9 mouse cellular contexts compared by ENCODE assay signal in genomic region chr10:110795206-110795796, GRCm38 (mm10). TPM values are rescaled to one million over a fixed set of nuclear protein-coding genes. Genes with fewer than 3 reads are reported as not detected.
DNase-seq lines count a peak whose midpoint lies in the region; ATAC-seq lines count a peak whose summit lies in the region.
"Had no signal": no experiment of that assay in that cellular context is flagged by ENCODE, and none has a peak within 500 bp of the region (broad histone marks: within the 10 kb centered on the region; RNA-seq: fewer than 3 reads in every experiment).

No protein-coding gene starts in this region.

- peak overlapping the region; percentile 42; the same call in 1 of the 2 replicates for H3K27ac ChIP-seq in heart, embryonic 10.5 days
- H3K27ac ChIP-seq in lung, embryonic 16.5 days (ENCODE audit: low read length), result peak overlapping the region; percentile 38; the same call in 1 of the 2 replicates
- 0 out of 2 replicates have a peak overlapping the region, but pooled peaks have one; percentile 38 for H3K27ac ChIP-seq in intestine, embryonic 14.5 days (ENCODE audit: low read depth)
- H3K27ac ChIP-seq in neural tube, embryonic 15.5 days (replicated peaks), result peak overlapping the region; percentile 70

- H3K4me2 ChIP-seq in lung, embryonic 16.5 days (ENCODE audit: low read depth, low read length), result peak overlapping the region; percentile 58
- H3K4me2 ChIP-seq in intestine, embryonic 14.5 days (ENCODE audit: low read length), result peak overlapping the region; percentile 46
- H3K4me2 ChIP-seq in neural tube, embryonic 15.5 days, result peak overlapping the region; percentile 54

- H3K9me3 ChIP-seq in heart, embryonic 10.5 days, result no peaks in the 10 kb centered on the region
- no peaks in the 10 kb centered on the region for H3K9me3 ChIP-seq in lung, embryonic 16.5 days (ENCODE audit: control insufficient read depth, low read length)
- H3K9me3 ChIP-seq in intestine, embryonic 14.5 days (ENCODE audit: control insufficient read depth, low read length), result no peaks in the 10 kb centered on the region
- H3K9me3 ChIP-seq in neural tube, embryonic 15.5 days (replicated peaks), result no peaks in the 10 kb centered on the region

- H3K4me3 ChIP-seq in heart, embryonic 10.5 days, result no peak overlapping the region
- no peak overlapping the region; the same call in 1 of the 2 replicates for H3K4me3 ChIP-seq in lung, embryonic 16.5 days (ENCODE audit: low read length)
- no peak overlapping the region for H3K4me3 ChIP-seq in intestine, embryonic 14.5 days (ENCODE audit: low read depth, low read length)
- H3K4me3 ChIP-seq in neural tube, embryonic 15.5 days (replicated peaks), result no peak overlapping the region; the same call in 1 of the 2 replicates

- intact Hi-C loops in heart, postnatal 10 days (cut with DNase I), result loop anchor here (2.0 kb wide), 2 partner anchors 140 to 306 kb away; no protein-coding TSS in a partner anchor

- DNase-seq in heart, embryonic 10.5 days (ENCODE audit: low spot score), result no peak
- DNase-seq in heart, postnatal 10 days, result no peak
- DNase-seq in lung, postnatal 14 days, result no peak
- peak; percentile 55 for DNase-seq in intestine, embryonic 14.5 days (ENCODE audit: low spot score)
- no peak for DNase-seq in frontal cortex, postnatal 36 days (ENCODE audit: low spot score in 2 of 2)
- DNase-seq in T-cell, adult 2 months (ENCODE audit: low spot score), result no peak
- DNase-seq: cerebellum, adult 11-12 months had no signal

- peak; percentile 78 for ATAC-seq in lung, embryonic 16.5 days (ENCODE audit: low read depth)
- ATAC-seq in intestine, embryonic 14.5 days (replicated peaks; ENCODE audit: low FRiP score, low TSS enrichment, low read depth), result no peak
- ATAC-seq in neural tube, embryonic 15.5 days (ENCODE audit: low FRiP score), result peak; percentile 41; the same call in 1 of the 2 replicates

- H3K4me1 ChIP-seq in heart, embryonic 10.5 days, result 0 out of 2 replicates have a peak, but pooled peaks cover 6% of the 10 kb centered on the region
- H3K4me1 ChIP-seq in lung, embryonic 16.5 days (replicated peaks; ENCODE audit: control insufficient read depth, insufficient read depth, low read length), result peaks cover 12% of the 10 kb centered on the region
- peaks cover 10% of the 10 kb centered on the region; the same call in 1 of the 2 replicates for H3K4me1 ChIP-seq in intestine, embryonic 14.5 days (replicated peaks; ENCODE audit: control insufficient read depth, insufficient read depth, low read length)
- peaks cover 10% of the 10 kb centered on the region for H3K4me1 ChIP-seq in neural tube, embryonic 15.5 days

- no peak overlapping the region for H3K9ac ChIP-seq in lung, embryonic 16.5 days (ENCODE audit: low read length)
- H3K9ac ChIP-seq in intestine, embryonic 14.5 days (ENCODE audit: low read length), result peak overlapping the region; percentile 13; the same call in 1 of the 2 replicates
- H3K9ac ChIP-seq in neural tube, embryonic 15.5 days (replicated peaks), result 0 out of 2 replicates have a peak overlapping the region, but pooled peaks have one; percentile 15

- WGBS in heart, embryonic 10.5 days, result 60% methylated on average over 9 of the region's 9 CpGs
- 43% methylated on average over 9 of the region's 9 CpGs for WGBS in lung, embryonic 16.5 days
- 65% methylated on average over 9 of the region's 9 CpGs for WGBS in intestine, embryonic 14.5 days
- 74% methylated on average over 9 of the region's 9 CpGs for WGBS in neural tube, embryonic 15.5 days

- H3K27me3 ChIP-seq in heart, embryonic 10.5 days (ENCODE audit: insufficient read depth, poor library complexity, severe bottlenecking), result no peaks in the 10 kb centered on the region
- H3K27me3 ChIP-seq in lung, embryonic 16.5 days (ENCODE audit: control insufficient read depth, insufficient read depth, low read depth, low read length), result no peaks in the 10 kb centered on the region
- no peaks in the 10 kb centered on the region for H3K27me3 ChIP-seq in intestine, embryonic 14.5 days (replicated peaks; ENCODE audit: control insufficient read depth, insufficient read depth, low read length)
- H3K27me3 ChIP-seq in neural tube, embryonic 15.5 days (replicated peaks), result no peaks in the 10 kb centered on the region

- no peaks in the 10 kb centered on the region for H3K36me3 ChIP-seq in heart, embryonic 10.5 days
- H3K36me3 ChIP-seq in lung, embryonic 16.5 days (ENCODE audit: control insufficient read depth, insufficient read depth, low read length), result no peaks in the 10 kb centered on the region
- no peaks in the 10 kb centered on the region for H3K36me3 ChIP-seq in intestine, embryonic 14.5 days (ENCODE audit: control insufficient read depth, insufficient read depth, low read length)
- H3K36me3 ChIP-seq in neural tube, embryonic 15.5 days, result no peaks in the 10 kb centered on the region

RNA-seq across cellular contexts. Expression of gene E2f7, which starts 50.1 kb away (rescaled TPM):
- 26.6 and 32.4 TPM in 2 replicates for polyA plus RNA-seq in heart, embryonic 10.5 days (2016; fragmentation: Nextera tagmentation; extraction: Ambion mirVana)
- 1 to 10 TPM; 6.8 to 7.0 TPM for total RNA-seq in heart, postnatal 10 days (2021)
- 31.8 and 34.1 TPM in 2 replicates for polyA plus RNA-seq in lung, embryonic 16.5 days (2015; fragmentation: Nextera tagmentation; extraction: Ambion mirVana)
- 22.2 and 23.0 TPM in 2 replicates for polyA plus RNA-seq in intestine, embryonic 14.5 days (2014; fragmentation: Nextera tagmentation; extraction: Ambion mirVana)
- 5.6 and 8.7 TPM in 2 replicates for polyA plus RNA-seq in neural tube, embryonic 15.5 days (2015; fragmentation: Nextera tagmentation; extraction: Ambion mirVana)
